Mouse (Mus musculus) stomach, embryonic 16.5 days (tissue): Measurements from ENCODE around the gene St6galnac6. TPM values are rescaled to one million over a fixed set of nuclear protein-coding genes. Genes with fewer than 3 reads are reported as not detected.

Experiments used
- ATAC-seq: fragments of 200-750 bp; cut with Nextera tagmentation; 2 replicates; pipeline ENCODE4 v1.8.0; 2017; ENCODE audit warnings: moderate number of reproducible peaks, moderate TSS enrichment; ENCODE audit not compliant: insufficient read depth, low FRiP score
- H3K27ac ChIP-seq: fragments of 300-500 bp; sonication (generic); 2 replicates; pipeline ENCODE4 v1.5.1; 2014; ENCODE audit warnings: low read length
- H3K27me3 ChIP-seq: fragments of 300-500 bp; sonication (generic); 2 replicates; pipeline ENCODE4 v1.6.1; 2014; ENCODE audit warnings: low read length, control low read depth, mixed read lengths; ENCODE audit not compliant: control insufficient read depth, insufficient read depth
- H3K36me3 ChIP-seq: fragments of 300-500 bp; sonication (generic); 2 replicates; pipeline ENCODE4 v1.6.1; 2014; ENCODE audit warnings: low read length; ENCODE audit not compliant: control insufficient read depth, insufficient read depth
- H3K4me1 ChIP-seq: fragments of 300-500 bp; sonication (generic); 2 replicates; pipeline ENCODE4 v1.6.1; 2014; ENCODE audit warnings: low read length, control low read depth, mixed read lengths; ENCODE audit not compliant: control insufficient read depth, insufficient read depth
- H3K4me2 ChIP-seq: fragments of 300-500 bp; sonication (generic); 2 replicates; pipeline ENCODE4 v1.6.1; 2014; ENCODE audit warnings: low read depth, low read length, mixed read lengths
- H3K4me3 ChIP-seq: fragments of 300-500 bp; sonication (generic); replicated peaks from 2 replicates; pipeline ENCODE4 v1.5.1; 2014; ENCODE audit warnings: mild to moderate bottlenecking, low read length
- H3K9ac ChIP-seq: fragments of 300-500 bp; sonication (generic); 2 replicates; pipeline ENCODE4 v1.6.1; 2014; ENCODE audit warnings: low read length
- H3K9me3 ChIP-seq: fragments of 300-500 bp; sonication (generic); replicated peaks from 2 replicates; pipeline ENCODE4 v1.6.1; 2016; ENCODE audit warnings: low read length, control low read depth; ENCODE audit not compliant: control insufficient read depth
- WGBS: fragments of 180-500 bp; shearing (Covaris S2); extraction: QIAGEN DNeasy Blood & Tissue Kit; methylation state at CpG from one replicate; pipeline ENCODE4 v1.1.7; 2014; 5-methylcytosine and 5-hydroxymethylcytosine counted together
- polyA plus RNA-seq: library from polyadenylated mRNA; unstranded; fragments of >200 nt; fragmentation: Nextera tagmentation; extraction: Ambion mirVana; gene quantifications from 2 replicates; pipeline ENCODE4 v1.2.1, GENCODE M21; 2015

Gene St6galnac6
- polyA plus RNA-seq, 1 experiment from 2014 or later: 18.5 TPM

DNA sequence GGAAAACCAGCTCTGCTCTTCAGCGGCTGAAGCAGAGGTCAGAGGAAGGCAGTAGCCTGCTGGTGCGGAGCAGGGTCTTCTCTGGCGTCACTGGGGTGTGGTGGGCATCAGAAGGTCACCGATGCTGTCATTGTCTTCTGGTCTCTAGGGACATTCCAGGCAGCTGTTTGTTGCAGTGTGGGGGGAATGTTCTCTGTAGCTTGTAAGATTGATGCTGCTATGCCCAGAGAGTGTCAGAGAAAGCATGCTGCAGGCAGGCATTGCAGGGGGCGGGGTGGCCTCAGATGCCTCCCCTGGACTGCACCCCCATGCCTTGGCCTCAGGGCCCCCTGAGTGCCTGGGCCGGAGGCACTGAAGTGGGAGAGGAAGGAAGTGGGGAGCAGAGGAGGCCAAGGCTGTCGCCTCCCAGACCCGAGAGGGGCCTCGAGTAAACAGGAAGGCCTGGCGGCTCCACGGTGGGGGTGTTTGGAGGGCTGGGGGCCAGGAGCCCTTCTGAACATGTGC is 38.3 kb downstream of the St6galnac6 start:
- Histone ChIP-seq H3K4me3 (no peak overlapping the region), H3K36me3 (no peaks in the 10 kb centered on the region), H3K9me3 (no peaks in the 10 kb centered on the region), H3K4me1 (peaks cover 16% of the 10 kb centered on the region), H3K27me3 (no peaks in the 10 kb centered on the region), H3K9ac (peak overlapping the region; percentile 42; the same call in 1 of the 2 replicates), H3K4me2 (no peak overlapping the region), H3K27ac (peak overlapping the region; percentile 32)
- WGBS: 23% methylated on average over 11 of the region's 11 CpGs
- peak; percentile 57; the same call in 1 of the 2 replicates for ATAC-seq

DNA sequence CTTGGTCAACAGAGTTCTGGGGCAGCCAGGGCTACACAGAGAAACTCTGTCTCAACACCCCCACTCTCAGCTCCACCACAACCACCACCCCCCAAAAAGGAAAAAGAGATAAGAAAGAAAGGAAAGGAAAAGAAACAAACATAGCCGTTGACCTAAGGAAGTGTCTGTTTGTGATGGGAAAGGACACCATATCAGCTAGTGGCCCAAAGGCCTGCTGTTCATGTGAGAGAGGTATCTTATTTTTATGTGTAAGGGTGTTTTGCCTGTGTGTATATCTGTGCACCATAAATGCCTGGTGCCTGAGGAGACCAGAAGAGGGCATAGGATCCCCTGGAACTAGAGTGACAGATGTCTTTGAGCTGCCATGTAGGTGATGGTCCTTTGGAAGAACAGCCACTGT is 40.1 kb downstream of the St6galnac6 start:
- no peak for ATAC-seq
- Histone ChIP-seq H3K4me2 (no peak overlapping the region), H3K27ac (no peak overlapping the region), H3K9me3 (no peaks in the 10 kb centered on the region), H3K9ac (no peak overlapping the region), H3K4me3 (no peak overlapping the region), H3K36me3 (no peaks in the 10 kb centered on the region), H3K27me3 (no peaks in the 10 kb centered on the region), H3K4me1 (peaks cover 18% of the 10 kb centered on the region)
- WGBS: 55% methylated on average over 1 of the region's 1 CpGs

DNA sequence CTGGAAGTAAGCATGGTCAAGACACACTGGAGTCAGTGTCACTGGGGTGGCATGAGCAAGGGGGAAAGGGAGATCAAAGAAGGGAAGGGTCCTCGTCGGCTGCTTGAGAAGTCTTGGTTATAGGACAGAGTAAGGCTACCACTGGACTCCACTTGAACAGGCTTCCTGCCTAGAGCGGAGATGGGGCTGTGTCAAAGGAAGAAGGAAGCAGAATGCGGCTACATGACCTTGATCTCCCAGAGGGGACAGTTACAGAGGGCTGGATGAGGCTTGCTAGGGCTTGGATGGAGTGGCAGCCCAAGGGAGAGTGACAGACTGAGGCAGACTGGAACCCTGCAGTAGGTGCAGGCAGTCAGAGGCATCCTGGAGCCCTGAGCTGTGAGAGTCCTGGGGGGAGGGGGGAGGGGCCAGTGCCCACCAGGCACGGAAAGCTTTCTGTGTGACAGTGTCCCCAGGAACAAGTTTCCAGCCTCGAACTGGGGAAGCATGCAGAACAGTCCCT is 41.1 kb downstream of the St6galnac6 start:
- Histone ChIP-seq H3K36me3 (no peaks in the 10 kb centered on the region), H3K9ac (no peak overlapping the region; the same call in 1 of the 2 replicates), H3K4me2 (no peak overlapping the region), H3K27me3 (no peaks in the 10 kb centered on the region), H3K4me1 (peaks cover 22% of the 10 kb centered on the region), H3K27ac (no peak overlapping the region; the same call in 1 of the 2 replicates), H3K4me3 (no peak overlapping the region), H3K9me3 (no peaks in the 10 kb centered on the region)
- 59% methylated on average over 6 of the region's 6 CpGs for WGBS
- ATAC-seq: no peak

DNA sequence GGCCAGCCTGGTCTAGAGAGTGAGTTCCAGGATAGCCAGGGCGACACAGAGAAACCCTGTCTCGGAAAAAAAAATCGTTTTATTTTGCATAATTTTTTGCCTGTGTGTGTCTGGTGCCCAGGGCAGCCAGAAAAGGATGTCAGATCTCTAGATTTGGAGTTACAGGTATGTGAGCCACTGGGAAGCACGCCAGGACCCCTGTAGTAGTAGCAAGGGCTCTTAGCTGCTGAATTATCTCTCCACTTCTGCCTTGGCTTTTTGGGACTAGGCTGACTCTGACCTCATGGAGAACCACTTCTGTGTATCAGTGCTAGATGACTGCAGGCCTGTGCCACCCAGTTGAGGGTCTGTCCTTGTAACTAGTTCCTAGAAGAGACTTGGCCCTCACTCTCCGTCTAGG is 42.3 kb downstream of the St6galnac6 start:
- H3K4me2 ChIP-seq: no peak overlapping the region
- H3K27me3 ChIP-seq: no peaks in the 10 kb centered on the region
- peaks cover 33% of the 10 kb centered on the region for H3K4me1 ChIP-seq
- H3K27ac ChIP-seq: no peak overlapping the region
- H3K36me3 ChIP-seq: no peaks in the 10 kb centered on the region
- 81% methylated on average over 5 of the region's 5 CpGs for WGBS
- H3K9ac ChIP-seq: no peak overlapping the region
- no peak overlapping the region for H3K4me3 ChIP-seq
- no peaks in the 10 kb centered on the region for H3K9me3 ChIP-seq
- ATAC-seq: no peak

DNA sequence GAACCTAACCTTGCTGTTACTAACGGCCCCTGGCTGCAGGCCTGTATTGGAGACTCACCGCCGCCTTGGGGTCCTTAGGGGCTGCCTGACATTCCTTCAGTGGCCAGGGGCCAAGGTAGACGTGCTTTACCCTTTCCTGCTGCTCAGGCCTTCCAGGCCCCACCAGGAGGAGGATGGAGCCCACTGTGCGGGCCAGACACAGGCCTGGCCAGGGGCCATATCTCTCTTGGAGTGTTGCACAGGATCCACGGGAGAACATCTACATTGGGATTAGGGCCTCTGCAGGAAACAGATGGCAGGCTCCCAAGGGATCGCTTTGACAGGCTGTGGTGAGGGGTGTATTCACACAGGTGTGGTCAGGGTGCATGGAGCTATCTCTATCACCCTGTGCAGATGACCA is 43.3 kb downstream of the St6galnac6 start:
- peak overlapping the region; percentile 27; the same call in 1 of the 2 replicates for H3K27ac ChIP-seq
- H3K4me1 ChIP-seq: peaks cover 32% of the 10 kb centered on the region
- 0 out of 2 replicates have a peak, but pooled peaks have one; percentile 8 for ATAC-seq

DNA sequence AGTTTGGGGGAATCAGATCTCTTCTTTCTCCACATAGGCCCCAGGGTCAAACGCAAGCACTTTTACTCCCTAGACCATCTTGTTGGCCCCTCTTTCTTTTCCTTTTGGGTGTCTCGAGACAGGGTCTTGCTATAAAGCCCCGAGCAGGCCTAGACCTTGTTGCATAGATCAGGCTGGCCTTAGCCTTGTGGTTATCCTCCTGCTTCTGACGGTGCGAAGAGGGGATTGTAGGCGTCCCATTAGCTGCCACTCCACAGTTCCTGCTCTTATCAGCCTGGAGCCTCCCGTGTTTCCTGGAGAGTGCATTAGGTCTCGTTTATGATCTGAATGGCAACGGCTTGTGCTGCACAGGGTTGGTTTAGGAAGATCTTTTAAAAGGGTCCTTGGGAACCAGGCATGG is 44.6 kb downstream of the St6galnac6 start:
- peaks cover 27% of the 10 kb centered on the region for H3K4me1 ChIP-seq
- H3K36me3 ChIP-seq: no peaks in the 10 kb centered on the region
- no peak overlapping the region for H3K4me2 ChIP-seq
- no peaks in the 10 kb centered on the region for H3K9me3 ChIP-seq
- H3K27ac ChIP-seq: no peak overlapping the region; the same call in 1 of the 2 replicates
- WGBS: 68% methylated on average over 9 of the region's 9 CpGs
- H3K4me3 ChIP-seq: no peak overlapping the region
- no peak for ATAC-seq
- no peak overlapping the region for H3K9ac ChIP-seq
- H3K27me3 ChIP-seq: no peaks in the 10 kb centered on the region

More for the DNA sequence above, 43.3 kb downstream of the St6galnac6 start:
- Histone ChIP-seq H3K27me3 (no peaks in the 10 kb centered on the region), H3K4me3 (no peak overlapping the region), H3K4me2 (no peak overlapping the region), H3K36me3 (no peaks in the 10 kb centered on the region), H3K9me3 (no peaks in the 10 kb centered on the region), H3K9ac (no peak overlapping the region)
- 56% methylated on average over 7 of the region's 7 CpGs for WGBS

DNA sequence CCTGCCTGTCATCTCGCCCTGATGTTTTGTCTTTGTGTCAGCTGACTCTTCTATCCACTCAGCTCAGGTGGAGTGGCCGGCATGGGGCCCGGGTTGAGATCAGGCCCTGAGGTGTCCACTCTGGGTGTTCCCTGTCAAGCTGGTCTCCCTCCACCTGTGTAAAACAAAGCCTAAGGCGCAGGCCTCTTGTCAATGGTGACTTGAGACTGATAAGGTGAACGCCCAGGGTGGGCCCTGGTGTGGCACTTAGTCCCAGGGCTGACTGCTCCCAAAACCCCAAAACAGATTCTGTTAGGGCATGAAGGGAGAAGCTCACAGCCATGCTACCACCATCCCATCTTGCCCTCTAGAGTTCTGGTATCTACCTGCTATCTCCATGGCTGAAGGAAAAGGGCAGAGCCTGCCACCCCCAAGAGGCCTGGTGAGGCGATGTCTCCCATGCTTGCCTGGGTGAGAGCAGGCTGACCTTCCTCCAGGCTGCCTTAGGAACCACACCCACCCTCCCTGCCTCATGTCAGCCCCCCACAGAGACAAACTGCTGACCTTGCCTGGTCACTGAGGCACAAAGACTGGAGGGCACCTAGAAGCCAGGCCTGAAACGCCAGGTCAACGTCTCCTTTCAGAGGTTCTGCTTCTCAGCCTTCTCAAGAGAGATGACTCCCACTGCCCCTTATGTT is 45.4 kb downstream of the St6galnac6 start:
- Histone ChIP-seq H3K4me2 (no peak overlapping the region), H3K27ac (no peak overlapping the region), H3K9ac (no peak overlapping the region), H3K36me3 (no peaks in the 10 kb centered on the region), H3K9me3 (no peaks in the 10 kb centered on the region), H3K4me1 (peaks cover 27% of the 10 kb centered on the region), H3K4me3 (no peak overlapping the region), H3K27me3 (no peaks in the 10 kb centered on the region)
- ATAC-seq: no peak
- WGBS: 73% methylated on average over 8 of the region's 8 CpGs

DNA sequence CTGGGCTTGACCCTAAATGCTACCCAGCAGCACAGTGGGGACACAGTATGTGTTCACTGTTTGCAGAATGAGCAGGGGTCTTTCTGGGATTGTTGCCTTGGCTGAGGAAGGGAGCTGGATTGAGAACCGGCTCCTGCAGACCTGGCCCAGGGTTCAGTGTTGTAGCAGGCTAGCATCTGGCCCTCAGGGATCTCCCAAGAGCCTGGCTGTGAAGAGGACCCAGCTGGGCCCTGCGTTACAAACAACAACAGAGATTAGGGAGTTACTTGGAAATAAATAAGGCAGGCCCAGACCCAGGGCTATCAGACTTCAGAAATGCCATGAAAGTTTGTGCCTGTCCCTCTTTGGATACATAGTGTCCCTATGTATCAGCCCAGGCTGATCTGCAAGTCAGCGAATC is 46.1 kb downstream of the St6galnac6 start:
- H3K4me1 ChIP-seq: peaks cover 27% of the 10 kb centered on the region
- H3K9me3 ChIP-seq: no peaks in the 10 kb centered on the region
- H3K27ac ChIP-seq: peak overlapping the region; percentile 84
- ATAC-seq: no peak
- 0 out of 2 replicates have a peak overlapping the region, but pooled peaks have one; percentile 52 for H3K4me2 ChIP-seq
- H3K9ac ChIP-seq: no peak overlapping the region
- no peaks in the 10 kb centered on the region for H3K36me3 ChIP-seq
- H3K27me3 ChIP-seq: no peaks in the 10 kb centered on the region
- 63% methylated on average over 3 of the region's 3 CpGs for WGBS
- no peak overlapping the region for H3K4me3 ChIP-seq

DNA sequence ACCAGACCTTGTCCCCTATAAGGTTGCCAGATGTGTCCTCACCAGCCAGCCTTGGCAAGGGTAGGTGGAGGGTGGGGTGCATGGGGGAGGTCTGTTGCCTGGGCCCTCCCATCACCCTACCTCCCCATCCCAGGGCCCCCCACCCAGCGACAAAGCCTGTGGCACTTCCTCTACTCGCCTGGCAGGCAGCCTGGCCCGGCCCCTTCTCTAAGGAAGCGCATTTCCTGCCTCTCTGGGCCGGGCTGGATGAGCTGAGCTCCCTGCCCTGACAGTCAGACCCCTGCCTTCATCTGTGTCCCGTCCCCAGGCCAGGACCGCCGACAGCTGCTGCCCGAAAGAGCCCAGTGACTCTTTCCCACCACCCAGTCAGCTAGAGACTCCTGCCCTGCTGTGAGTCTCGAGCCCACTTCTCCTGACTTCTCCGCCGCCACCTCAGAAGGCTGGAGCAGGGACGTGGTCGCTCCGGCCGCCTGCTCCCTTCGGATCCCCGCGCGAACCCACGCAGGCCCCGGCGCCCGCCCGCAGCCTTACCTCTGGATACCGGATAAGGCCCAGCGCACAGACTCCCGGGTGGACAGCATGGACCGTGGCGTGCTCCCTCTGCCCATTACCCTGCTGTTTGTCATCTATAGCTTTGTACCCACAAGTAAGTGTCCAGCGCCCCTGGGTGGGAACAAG is 47.0 kb downstream of the St6galnac6 start, which contains the start of gene Eng:
Eng (plus strand) TSS at position 217 of the 678 bp plus-strand sequence.
- peak within 1 kb of the TSS; percentile 77 for H3K9ac ChIP-seq
- H3K27ac ChIP-seq: peak within 1 kb of the TSS; percentile 84
- H3K4me2 ChIP-seq: peak within 1 kb of the TSS; percentile 52
- peaks cover 27% of the 10 kb centered on the region for H3K4me1 ChIP-seq
- H3K4me3 ChIP-seq: peak within 1 kb of the TSS; percentile 46
- ATAC-seq: peak; percentile 65; the same call in 1 of the 2 replicates
- H3K36me3 ChIP-seq: no peaks in the 10 kb centered on the region
- 51% methylated on average over 31 of the region's 31 CpGs for WGBS
- no peaks in the 10 kb centered on the region for H3K27me3 ChIP-seq
- no peaks in the 10 kb centered on the region for H3K9me3 ChIP-seq
